Mouse (Mus musculus) Muller cell, postnatal 12 days (primary cell): Measurements from ENCODE around the gene Trappc3.

Experiments used
- DNase-seq: peaks from one replicate; pipeline ENCODE4 v3.0.0-alpha.2; 2015; ENCODE audit errors: inconsistent ontology term

Trappc3 gene

DNA sequence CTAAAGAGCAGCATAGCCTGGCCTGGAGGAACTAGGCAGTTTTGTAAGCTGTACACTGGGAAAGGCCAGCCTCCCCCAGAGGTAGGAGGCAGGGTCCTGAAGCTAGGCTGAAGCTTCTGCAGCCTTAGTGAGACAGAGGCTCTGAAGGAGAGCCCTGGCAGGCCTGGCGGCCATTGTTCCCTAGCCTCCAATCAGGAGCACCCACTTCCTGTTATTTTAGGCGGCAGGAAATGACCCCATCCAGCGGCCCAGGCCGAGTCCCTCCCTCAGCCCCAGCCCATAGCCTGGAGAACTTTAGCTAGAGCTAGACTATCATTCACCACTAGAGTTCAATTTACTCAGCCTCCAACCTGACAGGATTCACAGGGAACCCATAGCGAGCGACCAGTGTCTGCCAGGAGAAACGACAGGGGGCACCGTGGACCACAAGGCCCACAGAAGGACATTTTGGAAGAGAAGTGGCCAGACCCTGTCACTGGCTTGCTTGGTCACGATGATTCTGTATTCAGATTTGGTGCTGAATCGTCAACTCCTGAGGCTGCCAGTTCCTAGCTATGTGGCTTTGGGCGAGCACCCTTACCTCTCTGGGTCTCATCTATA, 10.4 kb upstream of the Trappc3 start:
- no peak for DNase-seq

DNA sequence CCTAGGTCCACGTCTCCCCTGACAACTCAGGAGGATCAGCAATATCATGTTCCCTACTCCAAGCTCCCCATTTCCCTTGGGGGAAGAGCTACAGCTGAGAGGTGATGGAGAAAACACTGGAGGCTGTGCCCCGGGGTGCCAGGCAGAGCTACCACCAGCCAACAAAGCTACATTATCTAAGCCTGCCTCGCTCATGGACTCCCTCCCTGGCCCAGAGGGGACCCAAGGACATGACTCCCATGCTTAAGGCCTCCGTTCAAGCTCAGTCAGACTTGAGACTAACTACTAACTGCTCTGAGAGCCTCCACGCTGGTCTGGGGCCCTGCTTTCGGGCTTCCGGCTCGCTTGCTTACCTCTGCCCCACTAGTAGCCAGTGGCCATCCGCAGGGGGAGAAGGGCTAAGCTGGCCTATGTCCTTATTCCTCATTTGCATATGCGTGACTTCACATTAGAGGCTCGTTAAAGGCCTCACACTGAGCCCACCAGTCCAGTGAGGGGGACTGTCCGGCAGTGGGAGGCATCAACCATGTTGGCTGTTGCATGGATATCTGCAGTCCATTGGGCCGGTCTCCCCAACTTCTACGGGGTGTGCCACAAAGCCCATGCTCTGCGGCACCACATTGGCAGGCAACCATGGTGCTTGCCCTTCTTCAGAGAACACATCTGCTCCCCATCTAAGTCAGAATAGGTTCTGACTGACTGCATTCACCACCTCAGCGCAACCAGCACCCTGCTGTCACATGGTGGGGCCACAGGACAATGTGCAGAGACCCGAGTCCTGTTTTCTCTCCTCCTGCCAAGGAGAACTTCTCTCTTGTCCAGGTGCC, 9.5 kb upstream of the Trappc3 start:
- no peak for DNase-seq

DNA sequence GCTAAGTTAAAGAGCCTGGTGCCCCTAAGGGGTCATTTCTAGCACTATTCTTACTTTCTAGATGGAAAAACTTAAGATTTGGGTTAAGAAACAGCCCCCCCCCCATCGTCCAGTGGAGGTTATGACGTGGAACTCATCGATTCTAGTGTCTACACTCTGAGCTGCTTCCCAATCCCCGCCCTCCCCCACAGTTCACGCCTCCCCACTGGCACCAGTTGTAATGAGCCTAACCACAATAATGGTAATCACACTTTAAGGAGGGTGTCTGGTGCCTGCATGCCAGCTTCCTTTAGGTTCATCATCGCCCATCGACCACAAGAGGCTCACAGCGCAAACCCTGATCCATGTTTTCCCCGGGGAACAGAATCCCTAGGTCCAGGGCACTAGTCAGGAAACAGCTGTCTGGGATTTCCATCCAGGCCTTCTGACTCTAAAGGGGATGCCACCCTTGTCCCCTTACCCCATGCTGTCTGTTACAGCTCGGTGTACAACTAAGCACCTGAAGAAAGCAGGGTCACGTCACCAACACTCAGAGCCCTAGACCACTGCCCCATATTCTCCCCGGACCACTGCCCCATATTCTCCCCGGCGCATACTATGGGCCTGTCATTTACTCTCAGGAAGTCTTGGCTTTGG, 8.4 kb upstream of the Trappc3 start:
- no peak for DNase-seq

DNA sequence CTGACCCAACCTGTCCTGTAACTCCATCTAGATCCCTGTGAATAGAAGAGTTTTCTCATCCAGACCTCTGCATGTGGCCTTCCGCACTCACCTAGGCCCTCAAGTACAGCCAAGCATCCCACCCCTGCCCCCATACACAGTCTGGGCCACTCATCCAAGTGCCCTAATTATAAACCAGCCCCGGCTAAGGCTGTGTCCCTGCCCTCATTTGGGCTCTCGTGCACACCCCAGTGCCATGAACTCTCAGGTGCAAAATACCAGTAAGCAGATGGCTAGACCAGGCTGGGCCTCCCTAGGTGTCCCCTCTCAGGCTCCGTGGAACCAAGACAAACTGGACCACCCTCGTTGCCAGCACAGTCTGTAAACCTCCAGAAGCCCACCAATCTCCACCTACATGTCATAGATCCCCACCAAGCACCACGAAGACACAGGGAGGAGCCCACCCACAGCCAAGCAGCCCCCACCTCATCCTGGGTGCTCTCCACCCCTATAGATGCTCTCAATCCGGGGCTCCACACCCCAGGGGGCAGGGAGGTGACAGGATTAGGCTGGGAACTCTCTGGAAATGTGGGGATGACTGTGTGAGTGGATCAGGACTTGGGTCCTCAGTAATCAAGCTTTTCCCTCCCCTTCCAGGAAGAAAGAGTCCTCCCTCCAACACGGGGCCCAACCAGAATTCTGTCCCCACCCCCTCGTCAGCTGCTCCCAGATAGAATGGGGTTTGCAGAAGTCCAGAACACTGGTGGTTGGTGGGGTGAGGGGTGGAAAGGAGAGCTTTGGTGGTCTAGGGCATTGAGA, 7.6 kb upstream of the Trappc3 start:
- peak; percentile 88 for DNase-seq

DNA sequence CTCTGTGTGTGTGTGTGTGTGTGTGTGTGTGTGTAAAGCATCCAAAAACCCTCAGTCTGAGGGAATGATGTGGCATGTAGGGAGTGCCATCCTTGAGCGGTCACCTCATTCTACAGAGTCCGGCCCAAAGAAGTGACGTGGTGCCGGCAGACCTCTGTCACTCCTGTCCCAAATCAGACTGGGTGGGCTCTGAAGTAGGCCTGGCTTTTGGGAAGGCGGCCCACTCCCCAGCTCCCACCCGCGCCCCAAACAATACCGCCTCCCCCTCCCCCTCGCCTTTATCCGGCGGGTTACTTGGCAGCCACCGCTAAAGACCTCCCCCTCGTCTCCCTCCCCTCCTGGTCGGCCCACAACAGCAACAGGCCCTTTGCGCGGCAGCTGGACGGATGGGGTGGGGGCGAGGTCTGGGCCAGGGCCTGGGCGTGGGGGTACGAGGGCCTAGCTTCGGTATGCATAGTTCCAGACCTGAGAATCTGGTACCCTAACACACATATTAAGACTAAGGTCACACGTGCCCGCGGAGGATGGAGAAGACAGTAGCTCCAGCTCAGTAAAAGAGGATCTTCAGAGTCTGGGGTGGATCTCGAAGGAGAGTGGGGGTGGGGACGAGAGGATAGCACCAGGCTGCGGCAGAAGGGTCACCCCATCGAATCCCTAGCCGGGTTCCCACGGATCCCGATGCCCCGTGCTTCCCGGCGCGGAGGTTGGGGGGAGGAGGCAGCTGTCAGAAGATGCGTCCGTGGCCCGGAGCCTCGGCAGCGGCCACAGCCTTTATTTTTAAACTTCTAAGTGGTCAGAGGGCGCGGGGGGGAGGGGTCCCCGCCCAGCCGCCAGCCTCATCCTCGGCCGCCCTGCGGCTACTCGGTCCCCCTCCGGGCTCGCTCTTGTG, 6.8 kb upstream of the Trappc3 start:
- peak; percentile 66 for DNase-seq

DNA sequence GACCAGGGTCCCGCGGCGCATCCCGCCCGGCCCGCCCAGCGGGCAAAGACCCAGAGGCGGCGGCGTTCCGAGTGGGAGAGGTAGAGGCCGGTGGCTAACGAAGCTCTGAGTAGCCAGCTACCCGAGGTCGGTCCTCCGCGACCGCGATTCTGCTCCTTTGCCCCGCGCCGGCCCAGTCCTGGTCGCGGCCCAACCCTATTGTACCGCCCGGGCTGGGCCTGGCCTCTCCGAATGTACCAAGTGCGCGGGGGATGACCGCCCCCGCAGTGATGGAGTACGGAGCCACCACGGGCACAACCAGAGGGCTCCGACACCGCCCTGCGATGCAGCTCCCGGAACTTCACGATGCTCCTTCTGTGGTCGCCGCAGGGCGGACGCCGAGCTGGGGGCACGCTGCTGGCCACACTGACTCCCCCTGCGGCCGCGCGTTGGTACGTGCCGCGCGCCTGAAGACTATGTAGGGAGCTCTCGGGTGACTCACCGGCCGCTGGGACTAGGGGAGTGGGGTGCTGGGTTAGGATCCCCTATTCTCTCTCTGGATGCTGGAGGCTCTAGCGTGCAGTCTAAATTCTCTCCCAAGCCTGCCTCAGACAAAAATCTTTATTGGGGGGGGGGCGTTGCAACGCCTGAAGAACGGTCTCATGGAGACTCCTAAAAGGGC, 5.9 kb upstream of the Trappc3 start, which contains the start of gene Map7d1:
TSS of gene Map7d1 (minus strand) at position 213 of the 661 bp plus-strand sequence.
- DNase-seq, result peak; percentile 95

DNA sequence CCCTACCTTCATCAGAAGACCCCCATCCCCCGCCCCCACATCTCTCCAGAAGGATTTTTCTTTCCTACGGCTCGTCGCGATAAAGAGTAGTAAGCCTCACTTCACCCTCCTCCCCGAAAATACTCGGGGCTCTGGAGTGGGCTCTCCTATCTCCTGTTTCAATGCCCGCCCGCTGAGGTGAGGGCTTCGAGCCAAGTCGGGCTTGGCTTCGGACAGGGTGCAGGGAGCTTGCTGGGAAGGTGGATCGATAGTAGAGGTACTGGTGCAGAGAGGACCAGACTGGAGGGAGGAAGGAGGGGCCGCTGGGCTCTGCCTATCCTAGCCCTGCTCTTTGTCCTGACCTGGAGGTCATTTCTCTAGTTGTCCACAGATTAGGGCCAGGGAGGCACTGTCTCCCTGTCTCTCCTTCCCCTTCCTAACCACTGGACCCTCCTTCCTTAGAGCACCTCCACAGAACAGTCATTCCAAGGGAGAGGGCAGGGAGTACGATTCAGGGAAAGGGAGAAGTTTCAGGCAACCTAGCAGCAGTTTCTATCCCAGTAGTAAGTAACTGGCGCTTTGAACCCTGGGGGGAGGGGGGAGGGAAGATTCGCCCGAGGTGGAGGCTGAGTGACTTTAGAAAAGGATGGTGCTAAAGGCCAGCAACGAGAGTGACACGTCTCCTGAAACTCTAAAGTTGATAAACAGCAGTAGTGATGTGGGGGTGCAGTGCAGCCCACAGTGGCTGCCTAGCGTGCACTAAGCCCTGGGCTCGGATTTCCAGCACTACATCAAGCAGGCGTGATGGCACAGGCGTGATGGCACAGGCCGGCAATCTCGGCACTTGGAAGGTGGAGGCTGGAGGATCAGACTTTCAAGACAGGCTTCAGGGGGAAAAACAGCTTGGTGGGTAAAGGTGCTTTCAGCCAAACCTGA, 4.9 kb upstream of the Trappc3 start:
- peak; percentile 43 for DNase-seq

DNA sequence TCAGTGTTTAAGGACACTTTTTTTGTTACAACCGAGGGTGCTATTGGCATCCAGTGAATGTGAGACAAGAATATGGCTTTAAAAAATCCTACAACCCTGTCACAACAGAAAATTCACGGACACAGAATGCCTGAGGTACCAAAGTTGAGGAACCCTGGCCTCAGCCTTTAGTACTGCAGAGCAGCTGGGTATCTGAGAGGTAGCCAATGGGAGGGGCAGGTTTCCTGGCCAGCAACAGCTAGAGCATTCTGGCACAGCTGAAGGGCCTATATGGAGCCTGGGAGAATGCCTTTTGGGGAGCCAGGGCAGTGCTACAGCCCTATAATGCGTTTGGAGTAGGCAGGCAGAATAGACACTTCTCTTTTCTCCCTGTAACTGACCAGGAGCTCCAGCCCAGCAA, 3.1 kb upstream of the Trappc3 start:
- DNase-seq, result peak; percentile 31

DNA sequence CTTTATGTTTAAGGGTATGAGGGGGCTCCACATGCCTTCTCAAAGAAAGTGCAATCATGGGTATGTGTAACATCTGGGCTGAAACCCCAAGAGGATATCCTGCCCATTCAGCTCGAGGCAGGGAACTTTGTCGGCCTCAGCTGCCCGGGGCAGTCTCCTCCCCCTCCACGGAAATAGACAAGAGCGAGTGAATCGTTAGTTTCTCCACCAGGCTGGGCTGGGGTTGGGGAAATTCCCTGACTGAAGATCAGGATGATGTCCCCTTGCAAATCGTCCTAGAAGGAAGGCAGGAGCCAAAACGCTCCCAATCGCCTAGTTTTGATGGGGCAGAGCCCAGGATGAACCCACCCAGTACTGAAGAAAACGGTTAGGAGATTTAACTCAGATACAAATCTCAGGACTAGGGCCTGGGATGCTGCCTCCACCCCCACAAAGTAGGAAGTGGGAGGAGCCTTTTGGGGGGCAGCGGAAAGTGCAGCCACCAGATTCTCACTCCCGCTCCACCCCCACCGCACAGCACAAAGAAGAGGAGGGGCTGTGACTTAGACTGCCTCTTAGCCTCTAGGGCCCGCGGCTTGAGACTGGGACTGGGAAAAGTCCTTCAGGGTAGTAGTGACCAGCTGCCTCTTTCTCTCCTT, 2.5 kb upstream of the Trappc3 start:
- DNase-seq, result peak; percentile 94

DNA sequence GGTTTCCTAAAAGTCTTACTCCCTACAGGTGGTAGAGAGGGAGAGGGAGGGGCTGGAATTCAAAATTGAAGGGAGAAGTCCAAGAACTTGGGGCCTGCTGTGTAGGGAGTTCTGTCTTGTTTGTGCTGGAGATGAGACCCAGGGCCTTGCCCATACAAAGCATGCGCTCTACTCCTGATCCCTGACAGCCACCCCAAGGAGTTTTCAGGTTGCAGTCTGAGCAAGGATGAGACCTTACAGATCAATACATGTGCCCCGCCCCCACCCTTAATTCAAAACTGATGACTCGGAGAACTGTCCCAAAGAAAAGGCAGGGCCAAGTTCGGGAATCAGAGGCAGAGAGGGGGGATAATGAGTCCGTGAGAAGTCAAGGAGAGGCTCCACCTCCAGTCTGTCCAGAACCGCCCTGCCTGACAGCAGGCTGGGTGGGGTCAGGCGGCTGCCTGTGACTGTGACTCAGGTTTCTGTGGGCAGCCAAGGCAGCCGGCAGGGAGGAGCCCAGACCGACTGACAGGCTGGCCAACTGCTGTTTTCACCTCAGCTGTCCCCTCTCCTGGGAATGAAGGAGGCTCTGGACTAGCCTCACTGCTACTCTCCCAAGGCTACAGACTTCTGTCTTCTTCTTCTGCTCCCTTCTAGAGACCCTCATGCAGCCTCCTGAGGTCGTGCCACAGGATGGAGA, 1.5 kb upstream of the Trappc3 start:
- peak; percentile 95 for DNase-seq

DNA sequence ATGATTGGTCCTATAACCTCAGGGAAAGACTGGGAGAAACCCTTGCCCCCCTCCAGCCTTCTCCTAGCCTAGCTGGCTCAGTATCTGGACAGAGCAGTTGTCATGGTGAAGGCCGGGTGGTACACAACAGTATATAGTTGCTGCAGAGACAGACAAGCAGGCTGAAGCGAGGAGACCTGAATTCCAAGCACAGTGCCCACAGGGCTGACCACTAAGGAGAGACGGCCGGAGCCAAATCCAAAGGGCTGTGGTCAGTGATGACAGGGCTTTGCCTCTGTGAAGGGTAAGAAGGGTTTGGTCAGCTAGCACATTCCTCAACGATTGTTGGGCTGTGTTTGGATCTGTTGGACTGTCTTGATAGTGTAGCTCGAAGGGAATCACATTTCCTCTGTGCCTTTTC, 859 bp upstream of the Trappc3 start:
- peak; percentile 90 for DNase-seq

DNA sequence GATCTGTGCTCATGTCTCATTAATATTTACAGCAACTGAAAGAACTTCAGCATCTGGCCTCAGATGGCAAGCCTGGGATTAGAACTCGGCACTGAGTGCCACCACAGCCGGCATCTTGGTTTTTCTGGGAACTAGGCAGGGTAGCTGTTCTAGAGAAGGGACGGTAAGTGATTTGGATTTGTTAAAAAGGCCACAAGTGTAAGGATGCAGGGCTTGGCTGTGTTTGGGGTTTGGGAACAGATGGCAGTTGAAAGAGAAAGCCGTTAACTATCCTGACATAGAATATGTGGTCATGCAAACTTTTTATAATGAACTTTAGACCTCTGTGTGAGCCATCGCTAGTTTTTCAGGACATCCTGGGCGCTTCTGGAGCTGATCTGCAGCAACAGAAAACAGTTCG, 450 bp upstream of the Trappc3 start:
- no peak for DNase-seq

DNA sequence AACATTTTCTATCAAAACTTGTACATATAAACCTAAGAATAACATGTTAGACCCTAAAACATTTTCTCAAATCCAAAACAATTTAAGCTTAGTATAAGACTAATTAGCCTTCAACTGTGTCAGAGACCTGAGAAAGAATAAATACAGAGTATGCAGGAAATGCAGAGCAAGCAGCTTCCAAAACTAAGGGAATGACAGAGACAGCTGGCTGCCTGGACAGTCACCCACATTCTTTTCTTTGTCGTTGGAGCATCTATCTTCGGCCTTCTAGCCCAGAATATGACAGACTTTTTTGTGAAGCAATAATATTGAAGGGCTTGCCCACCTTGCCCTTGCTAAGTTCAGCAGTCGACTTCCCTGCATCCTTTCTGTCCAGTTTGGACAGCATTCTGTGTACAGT, 7.2 kb downstream of the Trappc3 start:
- DNase-seq, result no peak

DNA sequence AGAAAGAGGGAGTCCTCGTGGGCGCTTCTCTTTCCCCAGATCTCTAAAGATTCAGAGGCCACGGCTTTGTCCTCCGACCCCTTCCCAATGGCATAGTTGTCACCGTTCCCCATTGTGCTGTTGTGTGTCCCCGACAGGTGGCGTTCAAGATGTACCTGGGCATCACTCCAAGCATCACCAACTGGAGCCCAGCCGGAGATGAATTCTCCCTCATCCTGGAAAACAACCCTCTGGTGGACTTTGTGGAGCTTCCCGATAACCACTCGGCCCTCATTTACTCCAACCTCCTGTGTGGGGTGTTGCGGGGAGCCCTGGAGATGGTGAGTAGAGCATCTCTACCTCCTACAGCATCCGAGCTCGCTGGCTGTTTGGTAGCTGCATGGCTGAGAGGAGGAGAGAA, 11.6 kb downstream of the Trappc3 start:
- no peak for DNase-seq

DNA sequence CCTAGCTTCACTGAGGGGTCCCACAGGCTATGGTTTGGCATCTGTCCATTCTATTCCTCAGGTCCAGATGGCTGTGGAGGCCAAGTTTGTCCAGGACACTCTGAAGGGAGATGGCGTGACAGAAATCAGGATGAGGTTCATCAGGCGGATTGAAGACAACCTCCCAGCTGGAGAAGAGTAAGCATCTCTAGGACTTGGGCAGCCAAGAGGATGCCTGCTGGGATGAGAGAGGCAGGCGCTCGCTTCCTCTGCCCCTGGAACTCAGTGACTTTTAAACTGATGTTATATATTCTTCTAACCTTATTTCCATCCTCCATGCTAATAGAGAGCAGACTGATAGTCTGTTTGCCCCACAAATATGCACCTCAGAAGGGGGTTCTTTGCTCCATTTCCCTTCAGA, 13.0 kb downstream of the Trappc3 start:
- no peak for DNase-seq

DNA sequence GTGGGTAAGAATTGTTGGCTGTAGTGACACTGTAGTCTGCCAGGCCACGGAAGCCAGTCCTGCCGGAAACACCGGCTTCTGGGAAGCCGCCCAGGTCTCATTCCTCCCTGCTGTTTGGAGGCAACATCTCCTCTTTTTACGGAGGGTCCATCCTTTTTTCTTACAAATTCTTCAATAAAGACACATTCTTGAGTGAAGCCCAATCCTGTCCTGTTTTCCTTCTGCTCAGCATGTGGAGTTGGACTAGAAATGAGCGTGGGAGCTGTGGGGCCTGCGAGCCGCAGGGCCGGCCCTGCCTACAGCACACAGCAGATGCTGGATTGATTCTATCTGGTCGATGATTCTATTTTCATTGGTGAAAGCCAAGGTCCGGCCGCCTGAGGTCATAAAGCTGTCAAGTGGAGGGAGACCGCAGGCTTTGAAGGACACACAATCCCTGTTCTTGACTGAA, 13.6 kb downstream of the Trappc3 start:
- peak; percentile 53 for DNase-seq

DNA sequence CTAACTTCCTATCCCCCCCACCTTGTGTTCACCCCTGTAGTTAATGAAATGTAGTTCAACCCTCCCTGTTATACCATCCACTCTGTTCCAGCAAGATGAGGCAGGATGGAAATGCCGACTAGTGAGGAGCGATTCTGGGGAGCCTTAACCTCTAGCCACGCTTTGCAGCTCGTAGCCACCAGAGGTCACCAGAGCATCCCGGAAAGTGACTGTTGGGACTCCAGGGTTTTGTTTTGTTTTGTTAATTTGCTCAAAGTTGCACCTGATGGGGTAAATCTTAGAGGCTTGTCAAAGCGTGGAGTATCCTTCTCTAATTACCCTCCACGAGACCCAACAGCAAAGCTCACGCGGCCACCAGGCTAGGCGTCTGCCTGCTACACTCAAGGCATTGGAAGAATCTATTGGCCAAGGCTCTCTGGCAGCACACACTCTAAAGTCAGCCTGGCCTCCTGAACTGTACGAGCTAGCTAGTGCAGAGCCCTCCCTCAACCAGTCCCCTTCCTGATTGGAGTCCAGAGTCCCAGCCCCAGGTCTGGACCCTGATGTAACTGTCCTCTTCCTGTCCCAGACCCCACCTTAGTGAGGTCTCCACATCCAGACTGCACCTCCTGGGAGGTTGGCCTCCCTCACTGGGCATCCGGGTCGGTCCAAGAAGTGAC, 15.9 kb downstream of the Trappc3 start:
- peak; percentile 60 for DNase-seq

DNA sequence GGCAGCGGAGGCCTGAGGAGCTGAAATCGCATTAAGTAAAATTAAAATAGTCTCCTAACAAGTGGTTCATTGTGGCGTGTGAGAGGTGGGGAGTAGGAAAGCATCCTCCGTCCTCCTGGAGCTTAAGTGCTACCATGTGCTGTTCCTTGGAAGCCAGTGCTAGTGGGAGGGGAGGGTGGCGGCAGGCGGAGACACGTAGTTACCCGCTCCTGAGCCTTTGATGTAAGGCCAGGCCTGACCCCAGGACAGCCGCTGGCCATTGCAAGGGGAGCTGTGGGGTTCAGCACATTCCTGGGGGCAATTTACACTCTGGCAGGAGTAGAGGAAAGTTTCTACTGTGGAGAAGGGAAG, 16.4 kb downstream of the Trappc3 start:
- no peak for DNase-seq
